In genomic region chr19:31765451-31765850, GRCm38 (mm10) we compare ENCODE assay signal across 9 mouse cellular contexts. TPM values are rescaled to one million over a fixed set of nuclear protein-coding genes. Genes with fewer than 3 reads are reported as not detected.
DNase-seq lines count a peak whose midpoint lies in the region; ATAC-seq and TF ChIP-seq lines count a peak whose summit lies in the region.
"Had no signal": no experiment of that assay in that cellular context is flagged by ENCODE, and none has a peak within 500 bp of the region (broad histone marks: within the 10 kb centered on the region; RNA-seq: fewer than 3 reads in every experiment).

No protein-coding gene starts in this region.

- 0 out of 2 replicates have a peak, but pooled peaks have one; percentile 0 for ATAC-seq in kidney, embryonic 16.5 days (ENCODE audit: low FRiP score, low TSS enrichment)
- ATAC-seq in intestine, embryonic 14.5 days (replicated peaks; ENCODE audit: low FRiP score, low TSS enrichment, low read depth): peak; percentile 5; the same call in 1 of the 2 replicates
- peak; percentile 3; the same call in 1 of the 2 replicates for ATAC-seq in neural tube, embryonic 12.5 days (ENCODE audit: low FRiP score, low read depth)

- no peak for TF ChIP-seq POLR2A in embryonic fibroblast, embryonic 13.5 days (IDR thresholded peaks at IDR 0.05; ENCODE audit: low read depth, low read length)

- H3K4me1 ChIP-seq in kidney, embryonic 16.5 days (ENCODE audit: insufficient read depth, low read length): peaks cover 19% of the 10 kb centered on the region; the same call in 1 of the 2 replicates
- no peaks in the 10 kb centered on the region; the same call in 1 of the 2 replicates for H3K4me1 ChIP-seq in embryonic fibroblast, embryonic 13.5 days (ENCODE audit: control insufficient read depth, insufficient read depth, low read length)
- peaks cover 10% of the 10 kb centered on the region; the same call in 1 of the 2 replicates for H3K4me1 ChIP-seq in intestine, embryonic 14.5 days (replicated peaks; ENCODE audit: control insufficient read depth, insufficient read depth, low read length)
- peaks cover 31% of the 10 kb centered on the region for H3K4me1 ChIP-seq in neural tube, embryonic 12.5 days

- no peak overlapping the region for H3K4me3 ChIP-seq in kidney, embryonic 16.5 days (ENCODE audit: low read length)
- H3K4me3 ChIP-seq in embryonic fibroblast, embryonic 13.5 days (ENCODE audit: insufficient read depth, low read length): peak overlapping the region; percentile 11; the same call in 1 of the 2 replicates
- peak overlapping the region; percentile 63; the same call in 1 of the 2 replicates for H3K4me3 ChIP-seq in intestine, embryonic 14.5 days (ENCODE audit: low read depth, low read length)
- H3K4me3 ChIP-seq in neural tube, embryonic 12.5 days: no peak overlapping the region

- H3K4me2 ChIP-seq in kidney, embryonic 16.5 days (replicated peaks; ENCODE audit: low read depth, low read length): peak overlapping the region; percentile 97
- peak overlapping the region; percentile 86 for H3K4me2 ChIP-seq in intestine, embryonic 14.5 days (ENCODE audit: low read length)
- peak overlapping the region; percentile 92 for H3K4me2 ChIP-seq in neural tube, embryonic 12.5 days (replicated peaks)

- TF ChIP-seq CTCF in embryonic fibroblast, embryonic 13.5 days (IDR thresholded peaks at IDR 0.05; ENCODE audit: borderline replicate concordance, insufficient read depth, low read length): no peak

- H3K27me3 ChIP-seq in kidney, embryonic 16.5 days (ENCODE audit: insufficient read depth, low read length): 0 out of 2 replicates have a peak, but pooled peaks cover 4% of the 10 kb centered on the region
- H3K27me3 ChIP-seq in intestine, embryonic 14.5 days (replicated peaks; ENCODE audit: control insufficient read depth, insufficient read depth, low read length): 0 out of 2 replicates have a peak, but pooled peaks cover 2% of the 10 kb centered on the region
- H3K27me3 ChIP-seq in neural tube, embryonic 12.5 days (replicated peaks): peaks cover 20% of the 10 kb centered on the region

- no peak overlapping the region for H3K9ac ChIP-seq in kidney, embryonic 16.5 days (replicated peaks; ENCODE audit: low read length)
- H3K9ac ChIP-seq in intestine, embryonic 14.5 days (ENCODE audit: low read length): no peak overlapping the region
- no peak overlapping the region for H3K9ac ChIP-seq in neural tube, embryonic 12.5 days

- 48% methylated on average over 4 of the region's 4 CpGs for WGBS in kidney, embryonic 16.5 days
- 26% methylated on average over 4 of the region's 4 CpGs for WGBS in intestine, embryonic 14.5 days
- WGBS in neural tube, embryonic 12.5 days: 38% methylated on average over 4 of the region's 4 CpGs

- no peaks in the 10 kb centered on the region for H3K9me3 ChIP-seq in kidney, embryonic 16.5 days (ENCODE audit: low read length)
- H3K9me3 ChIP-seq in intestine, embryonic 14.5 days (ENCODE audit: control insufficient read depth, low read length): no peaks in the 10 kb centered on the region
- H3K9me3 ChIP-seq in neural tube, embryonic 12.5 days: no peaks in the 10 kb centered on the region

- no peak for DNase-seq in kidney, adult 8-10 months
- no peak for DNase-seq in intestine, embryonic 14.5 days (ENCODE audit: low spot score)
- no peak for DNase-seq in frontal cortex, postnatal 25 days (ENCODE audit: low spot score in 2 of 2)
- no peak for DNase-seq in urinary bladder, adult 2 months (ENCODE audit: low spot score)

- no peaks in the 10 kb centered on the region for H3K36me3 ChIP-seq in kidney, embryonic 16.5 days (ENCODE audit: insufficient read depth, low read length)
- no peaks in the 10 kb centered on the region for H3K36me3 ChIP-seq in intestine, embryonic 14.5 days (ENCODE audit: control insufficient read depth, insufficient read depth, low read length)
- H3K36me3 ChIP-seq in neural tube, embryonic 12.5 days: no peaks in the 10 kb centered on the region

- H3K27ac ChIP-seq in kidney, embryonic 16.5 days (ENCODE audit: low read length): no peak overlapping the region
- no peak overlapping the region for H3K27ac ChIP-seq in embryonic fibroblast, embryonic 13.5 days (ENCODE audit: insufficient read depth, low read length)
- no peak overlapping the region for H3K27ac ChIP-seq in intestine, embryonic 14.5 days (ENCODE audit: low read depth)
- no peak overlapping the region for H3K27ac ChIP-seq in neural tube, embryonic 12.5 days

RNA-seq across cellular contexts. Expression of gene Prkg1, which starts 0.6 kb away (rescaled TPM):
- 2.9 and 3.1 TPM in 2 replicates for polyA plus RNA-seq in kidney, embryonic 16.5 days (2015; fragmentation: Nextera tagmentation; extraction: Ambion mirVana)
- 23.3 and 25.7 TPM in 2 replicates for polyA plus RNA-seq in embryonic fibroblast, embryonic 13.5 days (2011; ENCODE audit: insufficient read length, low read depth, missing spikeins)
- 14.2 and 16.9 TPM in 2 replicates for polyA plus RNA-seq in intestine, embryonic 14.5 days (2014; fragmentation: Nextera tagmentation; extraction: Ambion mirVana)
- 9.8 and 11.5 TPM in 2 replicates for polyA plus RNA-seq in neural tube, embryonic 12.5 days (2016; fragmentation: Nextera tagmentation; extraction: Ambion mirVana)
- 4.1 and 6.2 TPM in 2 replicates for polyA plus RNA-seq in urinary bladder, adult 2 months (2012; rRNA removed)
- polyA plus RNA-seq: erythroblast, embryonic 14.5 days; Patski had no signal

Comparison
In these comparisons a context has a peak if more than half of its experiments do, and no peak if none do; other contexts are left out.
1. H3K4me3 ChIP-seq: peak in embryonic fibroblast, embryonic 13.5 days (single experiment) and intestine, embryonic 14.5 days (single experiment); none in kidney, embryonic 16.5 days (single experiment) and neural tube, embryonic 12.5 days (single experiment).
2. Peak in every context shown above with its lines, with median percentiles within 50 percentile points of each other: ATAC-seq and H3K4me2 ChIP-seq.